Mouse (Mus musculus) testis, adult 2 months (tissue): ENCODE data around the gene Vti1a.

Source experiments
- CTCF ChIP-seq: fragments of 200-500 bp; IDR thresholded peaks from 2 replicates; pipeline ENCODE4 v1.5.1; 2012; ENCODE audit warnings: low read depth, mild to moderate bottlenecking, inconsistent platforms, low read length, moderate library complexity; ENCODE audit not compliant: control insufficient read depth, insufficient read depth, insufficient replicate concordance
- POLR2A ChIP-seq: fragments of 200-500 bp; IDR thresholded peaks from 2 replicates; pipeline ENCODE4 v1.6.1; 2012; ENCODE audit warnings: low read depth, mild to moderate bottlenecking, inconsistent platforms, low read length, moderate library complexity; ENCODE audit not compliant: control insufficient read depth

DNA sequence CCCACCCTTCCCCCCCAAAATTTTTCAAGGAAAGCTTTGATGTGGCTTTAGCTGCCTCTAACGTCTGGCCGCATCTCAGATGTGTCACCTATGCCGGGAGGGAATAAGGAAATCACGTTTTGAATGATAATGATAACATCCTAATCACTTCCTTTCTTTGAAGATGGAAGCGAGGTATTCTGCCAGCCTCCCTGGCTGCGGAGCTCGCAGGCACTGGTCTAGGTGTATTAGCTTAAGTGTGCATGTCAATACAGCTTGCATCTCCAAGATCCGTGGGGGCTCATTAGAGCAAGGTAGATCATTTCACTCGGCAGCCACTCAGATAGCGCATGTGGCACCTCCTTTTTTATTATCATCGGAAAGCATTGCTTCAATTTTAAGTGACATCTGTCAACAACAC, 74.2 kb downstream of the Vti1a start:
- TF ChIP-seq CTCF: no peak
- TF ChIP-seq POLR2A: no peak
